Mouse (Mus musculus): ENCODE measurements around the gene Sdc1. TPM values are rescaled to one million over a fixed set of nuclear protein-coding genes. Genes with fewer than 3 reads are reported as not detected.

Gene Sdc1
- total and polyA plus RNA-seq, 2 experiments from 2014 or later, result 22.5 to 39.8 TPM

DNA sequence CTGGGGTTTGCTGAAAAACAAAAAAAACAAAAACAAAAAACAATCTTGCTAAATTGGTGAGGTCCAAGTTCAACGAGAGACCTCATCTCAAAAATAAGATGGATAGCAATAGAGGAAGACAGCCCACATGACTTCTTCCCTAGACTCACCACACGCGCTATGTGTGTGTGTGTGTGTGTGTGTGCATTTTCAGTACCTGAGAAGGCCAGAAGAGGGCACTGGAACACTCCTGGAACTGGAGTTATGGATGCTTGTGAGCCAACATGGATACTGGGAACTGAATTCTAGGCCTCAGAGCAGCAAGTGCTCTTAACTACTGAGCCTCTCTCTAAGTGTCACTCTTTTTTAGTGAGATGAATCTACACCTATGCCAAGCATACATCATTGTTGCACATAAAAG lies 13.1 kb upstream of the Sdc1 start:
- H3K27me3 ChIP-seq (ENCODE audit: control insufficient read depth, insufficient read depth, low read length), result no peaks in the 10 kb centered on the region
- H3K27ac ChIP-seq (ENCODE audit: low read depth), result no peak overlapping the region
- H3K36me3 ChIP-seq (replicated peaks; ENCODE audit: control insufficient read depth, insufficient read depth, low read length), result peaks cover 8% of the 10 kb centered on the region; the same call in 1 of the 2 replicates
- no peak for ATAC-seq (ENCODE audit: insufficient read depth, low read depth)
- no peak overlapping the region for H3K9ac ChIP-seq (replicated peaks; ENCODE audit: low read depth, low read length)
- no peak for TF ChIP-seq EP300 (IDR thresholded peaks at IDR 0.05; ENCODE audit: low read depth)
- peak; percentile 17; the same call in 1 of the 2 replicates for TF ChIP-seq CTCF (IDR thresholded peaks at IDR 0.05; ENCODE audit: low read depth)
- no peaks in the 10 kb centered on the region for H3K9me3 ChIP-seq (replicated peaks; ENCODE audit: control insufficient read depth, low read length)
- peaks cover 6% of the 10 kb centered on the region; the same call in 1 of the 2 replicates for H3K4me1 ChIP-seq (ENCODE audit: control insufficient read depth, insufficient read depth)
- no peak for DNase-seq (ENCODE audit: low spot score)
- no peak overlapping the region for H3K4me3 ChIP-seq (ENCODE audit: low read depth, low read length)
- WGBS, result 100% methylated on average over 3 of the region's 3 CpGs
- no peak overlapping the region for H3K4me2 ChIP-seq (ENCODE audit: low read depth, low read length)

- WGBS, result 21% methylated on average over 4 of the region's 4 CpGs
- no peaks in the 10 kb centered on the region for H3K4me1 ChIP-seq (ENCODE audit: control insufficient read depth, insufficient read depth)
- no peaks in the 10 kb centered on the region for H3K36me3 ChIP-seq (replicated peaks; ENCODE audit: control insufficient read depth, insufficient read depth, low read length)
- no peak overlapping the region for H3K27ac ChIP-seq (ENCODE audit: low read depth)
- no peaks in the 10 kb centered on the region for H3K27me3 ChIP-seq (ENCODE audit: control insufficient read depth, insufficient read depth, low read length)
- no peak overlapping the region for H3K4me3 ChIP-seq (ENCODE audit: low read depth, low read length)
- DNase-seq (ENCODE audit: low spot score), result no peak
- H3K4me2 ChIP-seq (ENCODE audit: low read depth, low read length), result no peak overlapping the region
- TF ChIP-seq EP300 (IDR thresholded peaks at IDR 0.05; ENCODE audit: low read depth) (no peak), CTCF (IDR thresholded peaks at IDR 0.05; ENCODE audit: low read depth) (no peak)
- no peaks in the 10 kb centered on the region for H3K9me3 ChIP-seq (replicated peaks; ENCODE audit: control insufficient read depth, low read length)
- no peak for ATAC-seq (ENCODE audit: insufficient read depth, low read depth)
- H3K9ac ChIP-seq (replicated peaks; ENCODE audit: low read depth, low read length), result no peak overlapping the region
Measured at GRCm38 (mm10) chr12:8759115-8759514, 12.0 kb upstream of the Sdc1 start.

- Histone ChIP-seq H3K9me3 (replicated peaks; ENCODE audit: control insufficient read depth, low read length) (no peaks in the 10 kb centered on the region), H3K9ac (replicated peaks; ENCODE audit: low read depth, low read length) (no peak overlapping the region), H3K4me2 (ENCODE audit: low read depth, low read length) (no peak overlapping the region), H3K36me3 (replicated peaks; ENCODE audit: control insufficient read depth, insufficient read depth, low read length) (no peaks in the 10 kb centered on the region), H3K4me3 (ENCODE audit: low read depth, low read length) (no peak overlapping the region), H3K27me3 (ENCODE audit: control insufficient read depth, insufficient read depth, low read length) (no peaks in the 10 kb centered on the region), H3K27ac (ENCODE audit: low read depth) (no peak overlapping the region), H3K4me1 (ENCODE audit: control insufficient read depth, insufficient read depth) (no peaks in the 10 kb centered on the region)
- DNase-seq (ENCODE audit: low spot score) (no peak), ATAC-seq (ENCODE audit: insufficient read depth, low read depth) (no peak)
- WGBS, result 83% methylated on average over 6 of the region's 6 CpGs
- TF ChIP-seq EP300 (IDR thresholded peaks at IDR 0.05; ENCODE audit: low read depth) (no peak), CTCF (IDR thresholded peaks at IDR 0.05; ENCODE audit: low read depth) (no peak)
Measured at GRCm38 (mm10) chr12:8759779-8760178, 11.3 kb upstream of the Sdc1 start.

- DNase-seq (ENCODE audit: low spot score), result no peak
- H3K27me3 ChIP-seq (ENCODE audit: control insufficient read depth, insufficient read depth, low read length), result no peaks in the 10 kb centered on the region
- no peaks in the 10 kb centered on the region for H3K36me3 ChIP-seq (replicated peaks; ENCODE audit: control insufficient read depth, insufficient read depth, low read length)
- H3K9me3 ChIP-seq (replicated peaks; ENCODE audit: control insufficient read depth, low read length), result no peaks in the 10 kb centered on the region
- no peak for TF ChIP-seq EP300 (IDR thresholded peaks at IDR 0.05; ENCODE audit: low read depth)
- no peak for TF ChIP-seq CTCF (IDR thresholded peaks at IDR 0.05; ENCODE audit: low read depth)
- no peaks in the 10 kb centered on the region for H3K4me1 ChIP-seq (ENCODE audit: control insufficient read depth, insufficient read depth)
- no peak for ATAC-seq (ENCODE audit: insufficient read depth, low read depth)
- WGBS, result 67% methylated on average over 6 of the region's 6 CpGs
- H3K27ac ChIP-seq (ENCODE audit: low read depth), result no peak overlapping the region
- no peak overlapping the region for H3K9ac ChIP-seq (replicated peaks; ENCODE audit: low read depth, low read length)
- no peak overlapping the region for H3K4me3 ChIP-seq (ENCODE audit: low read depth, low read length)
- no peak overlapping the region for H3K4me2 ChIP-seq (ENCODE audit: low read depth, low read length)
Measured at GRCm38 (mm10) chr12:8760561-8760960, 10.6 kb upstream of the Sdc1 start.

- Histone ChIP-seq H3K4me2 (ENCODE audit: low read depth, low read length) (no peak overlapping the region), H3K27me3 (ENCODE audit: control insufficient read depth, insufficient read depth, low read length) (no peaks in the 10 kb centered on the region), H3K4me3 (ENCODE audit: low read depth, low read length) (no peak overlapping the region), H3K4me1 (ENCODE audit: control insufficient read depth, insufficient read depth) (no peaks in the 10 kb centered on the region), H3K9me3 (replicated peaks; ENCODE audit: control insufficient read depth, low read length) (no peaks in the 10 kb centered on the region), H3K9ac (replicated peaks; ENCODE audit: low read depth, low read length) (no peak overlapping the region), H3K36me3 (replicated peaks; ENCODE audit: control insufficient read depth, insufficient read depth, low read length) (no peaks in the 10 kb centered on the region), H3K27ac (ENCODE audit: low read depth) (no peak overlapping the region)
- ATAC-seq (ENCODE audit: insufficient read depth, low read depth) (no peak), DNase-seq (ENCODE audit: low spot score) (no peak)
- TF ChIP-seq CTCF (IDR thresholded peaks at IDR 0.05; ENCODE audit: low read depth), result no peak
- TF ChIP-seq EP300 (IDR thresholded peaks at IDR 0.05; ENCODE audit: low read depth), result no peak
- WGBS, result 61% methylated on average over 7 of the region's 7 CpGs
Measured at GRCm38 (mm10) chr12:8761058-8761457, 10.1 kb upstream of the Sdc1 start.

- Histone ChIP-seq H3K27me3 (ENCODE audit: control insufficient read depth, insufficient read depth, low read length) (no peaks in the 10 kb centered on the region), H3K4me3 (ENCODE audit: low read depth, low read length) (no peak overlapping the region), H3K4me1 (ENCODE audit: control insufficient read depth, insufficient read depth) (no peaks in the 10 kb centered on the region), H3K27ac (ENCODE audit: low read depth) (no peak overlapping the region), H3K9ac (replicated peaks; ENCODE audit: low read depth, low read length) (no peak overlapping the region), H3K9me3 (replicated peaks; ENCODE audit: control insufficient read depth, low read length) (no peaks in the 10 kb centered on the region), H3K36me3 (replicated peaks; ENCODE audit: control insufficient read depth, insufficient read depth, low read length) (no peaks in the 10 kb centered on the region), H3K4me2 (ENCODE audit: low read depth, low read length) (no peak overlapping the region)
- TF ChIP-seq EP300 (IDR thresholded peaks at IDR 0.05; ENCODE audit: low read depth) (no peak), CTCF (IDR thresholded peaks at IDR 0.05; ENCODE audit: low read depth) (peak; percentile 61)
- 80% methylated on average over 2 of the region's 2 CpGs for WGBS
- DNase-seq (ENCODE audit: low spot score), result no peak
- ATAC-seq (ENCODE audit: insufficient read depth, low read depth), result no peak; the same call in 1 of the 2 replicates
Measured at GRCm38 (mm10) chr12:8762667-8763066, 8.5 kb upstream of the Sdc1 start.

All from heart, postnatal 0 days (tissue).